Mouse (Mus musculus) liver, embryonic 14.5 days (tissue): ENCODE data around the gene Ccr6.

ENCODE experiments used
- CTCF ChIP-seq: IDR thresholded peaks from 2 replicates; pipeline ENCODE4 v1.5.1; 2016; ENCODE audit warnings: antibody characterized with exemption, low read depth, control low read depth
- EP300 ChIP-seq: IDR thresholded peaks from 2 replicates; pipeline ENCODE4 v1.6.1; 2016; ENCODE audit warnings: antibody characterized with exemption, low read depth

GRCm38 (mm10) chr17:8234537-8234936, 1.3 kb upstream of the Ccr6 start:
- TF ChIP-seq CTCF (no peak), EP300 (no peak)
